Mouse (Mus musculus) stomach, embryonic 16.5 days (tissue): Measurements from ENCODE around the gene Btnl6. TPM values are rescaled to one million over a fixed set of nuclear protein-coding genes. Genes with fewer than 3 reads are reported as not detected.
"Not testable (repeated sequence)": the region's sequence is repeated elsewhere in the genome, so short reads cannot be mapped to it uniquely, and the experiment has no call there.

Experiments used
- ATAC-seq: fragments of 200-750 bp; cut with Nextera tagmentation; 2 replicates; pipeline ENCODE4 v1.8.0; 2017; ENCODE audit warnings: moderate number of reproducible peaks, moderate TSS enrichment; ENCODE audit not compliant: insufficient read depth, low FRiP score
- H3K27ac ChIP-seq: fragments of 300-500 bp; sonication (generic); 2 replicates; pipeline ENCODE4 v1.5.1; 2014; ENCODE audit warnings: low read length
- H3K27me3 ChIP-seq: fragments of 300-500 bp; sonication (generic); 2 replicates; pipeline ENCODE4 v1.6.1; 2014; ENCODE audit warnings: low read length, control low read depth, mixed read lengths; ENCODE audit not compliant: control insufficient read depth, insufficient read depth
- H3K36me3 ChIP-seq: fragments of 300-500 bp; sonication (generic); 2 replicates; pipeline ENCODE4 v1.6.1; 2014; ENCODE audit warnings: low read length; ENCODE audit not compliant: control insufficient read depth, insufficient read depth
- H3K4me1 ChIP-seq: fragments of 300-500 bp; sonication (generic); 2 replicates; pipeline ENCODE4 v1.6.1; 2014; ENCODE audit warnings: low read length, control low read depth, mixed read lengths; ENCODE audit not compliant: control insufficient read depth, insufficient read depth
- H3K4me2 ChIP-seq: fragments of 300-500 bp; sonication (generic); 2 replicates; pipeline ENCODE4 v1.6.1; 2014; ENCODE audit warnings: low read depth, low read length, mixed read lengths
- H3K4me3 ChIP-seq: fragments of 300-500 bp; sonication (generic); replicated peaks from 2 replicates; pipeline ENCODE4 v1.5.1; 2014; ENCODE audit warnings: mild to moderate bottlenecking, low read length
- H3K9ac ChIP-seq: fragments of 300-500 bp; sonication (generic); 2 replicates; pipeline ENCODE4 v1.6.1; 2014; ENCODE audit warnings: low read length
- H3K9me3 ChIP-seq: fragments of 300-500 bp; sonication (generic); replicated peaks from 2 replicates; pipeline ENCODE4 v1.6.1; 2016; ENCODE audit warnings: low read length, control low read depth; ENCODE audit not compliant: control insufficient read depth
- WGBS: fragments of 180-500 bp; shearing (Covaris S2); extraction: QIAGEN DNeasy Blood & Tissue Kit; methylation state at CpG from one replicate; pipeline ENCODE4 v1.1.7; 2014; 5-methylcytosine and 5-hydroxymethylcytosine counted together
- polyA plus RNA-seq: library from polyadenylated mRNA; unstranded; fragments of >200 nt; fragmentation: Nextera tagmentation; extraction: Ambion mirVana; gene quantifications from 2 replicates; pipeline ENCODE4 v1.2.1, GENCODE M21; 2015

The Btnl6 gene
- polyA plus RNA-seq, 1 experiment from 2014 or later: 3.6 TPM

- no peak overlapping the region for H3K4me2 ChIP-seq
- H3K9ac ChIP-seq: no peak overlapping the region
- no peak for ATAC-seq
- H3K4me1 ChIP-seq: no peaks in the 10 kb centered on the region
- H3K9me3 ChIP-seq: no peaks in the 10 kb centered on the region
- no peak overlapping the region for H3K4me3 ChIP-seq
- H3K27me3 ChIP-seq: no peaks in the 10 kb centered on the region
- H3K36me3 ChIP-seq: no peaks in the 10 kb centered on the region
- H3K27ac ChIP-seq: no peak overlapping the region
- WGBS: 65% methylated on average over 11 of the region's 11 CpGs
Observed at GRCm38 (mm10) chr17:34557411-34557810, 40.3 kb upstream of the Btnl6 start.

- no peaks in the 10 kb centered on the region for H3K36me3 ChIP-seq
- WGBS: 77% methylated on average over 8 of the region's 8 CpGs
- no peak for ATAC-seq
- H3K9me3 ChIP-seq: no peaks in the 10 kb centered on the region
- no peak overlapping the region for H3K27ac ChIP-seq
- H3K27me3 ChIP-seq: no peaks in the 10 kb centered on the region
- H3K4me2 ChIP-seq: no peak overlapping the region
- no peaks in the 10 kb centered on the region for H3K4me1 ChIP-seq
- H3K4me3 ChIP-seq: no peak overlapping the region
- no peak overlapping the region for H3K9ac ChIP-seq
Observed at GRCm38 (mm10) chr17:34556406-34556805, 39.3 kb upstream of the Btnl6 start.

GRCm38 (mm10) chr17:34555483-34555882 lies 38.3 kb upstream of the Btnl6 start:
- H3K36me3 ChIP-seq: no peaks in the 10 kb centered on the region
- no peaks in the 10 kb centered on the region for H3K4me1 ChIP-seq
- no peak overlapping the region for H3K27ac ChIP-seq
- H3K4me2 ChIP-seq: no peak overlapping the region
- WGBS: 14% methylated on average over 5 of the region's 5 CpGs
- no peak for ATAC-seq
- no peak overlapping the region for H3K9ac ChIP-seq
- H3K9me3 ChIP-seq: no peaks in the 10 kb centered on the region
- H3K27me3 ChIP-seq: no peaks in the 10 kb centered on the region
- H3K4me3 ChIP-seq: no peak overlapping the region

- Histone ChIP-seq H3K36me3 (no peaks in the 10 kb centered on the region), H3K4me1 (no peaks in the 10 kb centered on the region), H3K4me2 (no peak overlapping the region), H3K4me3 (no peak overlapping the region), H3K9ac (no peak overlapping the region), H3K27ac (no peak overlapping the region), H3K27me3 (no peaks in the 10 kb centered on the region), H3K9me3 (no peaks in the 10 kb centered on the region)
- ATAC-seq: no peak
- WGBS: 74% methylated on average over 2 of the region's 2 CpGs
Observed at GRCm38 (mm10) chr17:34549843-34550242, 32.7 kb upstream of the Btnl6 start.

- WGBS: 83% methylated on average over 3 of the region's 3 CpGs
- Histone ChIP-seq H3K9ac (no peak overlapping the region), H3K9me3 (no peaks in the 10 kb centered on the region), H3K4me2 (no peak overlapping the region), H3K4me1 (no peaks in the 10 kb centered on the region), H3K4me3 (no peak overlapping the region), H3K27ac (no peak overlapping the region), H3K36me3 (no peaks in the 10 kb centered on the region), H3K27me3 (no peaks in the 10 kb centered on the region)
- no peak for ATAC-seq
Observed at GRCm38 (mm10) chr17:34549156-34549555, 32.0 kb upstream of the Btnl6 start.

GRCm38 (mm10) chr17:34547601-34548000 lies 30.4 kb upstream of the Btnl6 start:
- Histone ChIP-seq H3K9ac (no peak overlapping the region), H3K4me1 (no peaks in the 10 kb centered on the region), H3K27me3 (no peaks in the 10 kb centered on the region), H3K4me3 (no peak overlapping the region), H3K9me3 (no peaks in the 10 kb centered on the region), H3K36me3 (no peaks in the 10 kb centered on the region), H3K27ac (no peak overlapping the region), H3K4me2 (no peak overlapping the region)
- 94% methylated on average over 4 of the region's 4 CpGs for whole genome bisulfite sequencing
- no peak for ATAC-seq

- ATAC-seq: no peak
- no peak overlapping the region for H3K4me3 ChIP-seq
- no peaks in the 10 kb centered on the region for H3K36me3 ChIP-seq
- no peaks in the 10 kb centered on the region for H3K4me1 ChIP-seq
- H3K9ac ChIP-seq: no peak overlapping the region
- WGBS: 85% methylated on average over 1 of the region's 1 CpGs
- no peak overlapping the region for H3K4me2 ChIP-seq
- H3K9me3 ChIP-seq: no peaks in the 10 kb centered on the region
- no peak overlapping the region for H3K27ac ChIP-seq
- H3K27me3 ChIP-seq: no peaks in the 10 kb centered on the region
Observed at GRCm38 (mm10) chr17:34546797-34547196, 29.6 kb upstream of the Btnl6 start.

GRCm38 (mm10) chr17:34543567-34543966 lies 26.4 kb upstream of the Btnl6 start:
- ATAC-seq, H3K9ac ChIP-seq, H3K27ac ChIP-seq, H3K4me2 ChIP-seq, H3K27me3 ChIP-seq, H3K4me1 ChIP-seq, H3K36me3 ChIP-seq, H3K9me3 ChIP-seq, H3K4me3 ChIP-seq: not testable (repeated sequence)
- 95% methylated on average over 12 of the region's 13 CpGs for WGBS

GRCm38 (mm10) chr17:34532671-34533070 lies 15.5 kb upstream of the Btnl6 start:
- Histone ChIP-seq H3K4me3 (no peak overlapping the region), H3K4me2 (no peak overlapping the region), H3K4me1 (no peaks in the 10 kb centered on the region), H3K27me3 (no peaks in the 10 kb centered on the region), H3K27ac (no peak overlapping the region), H3K9ac (no peak overlapping the region), H3K9me3 (no peaks in the 10 kb centered on the region), H3K36me3 (no peaks in the 10 kb centered on the region)
- WGBS: 83% methylated on average over 3 of the region's 3 CpGs
- ATAC-seq: no peak

GRCm38 (mm10) chr17:34519001-34519400 lies 1.8 kb upstream of the Btnl6 start:
- Histone ChIP-seq H3K4me1 (no peaks in the 10 kb centered on the region), H3K4me2 (no peak overlapping the region), H3K36me3 (no peaks in the 10 kb centered on the region), H3K4me3 (no peak overlapping the region), H3K9ac (no peak overlapping the region), H3K27ac (no peak overlapping the region), H3K9me3 (no peaks in the 10 kb centered on the region), H3K27me3 (no peaks in the 10 kb centered on the region)
- ATAC-seq: no peak
- WGBS: 52% methylated on average over 1 of the region's 1 CpGs
